Mouse (Mus musculus) monocyte, adult 2 months (primary cell): ENCODE results near the gene Stam2.

ENCODE experiments used
- DNase-seq, 2 experiments: peaks; one replicate each; pipeline ENCODE4 v3.0.0; 2022; ENCODE audit warnings: low spot score in 2 of 2, low read depth in 1 of 2

The Stam2 gene

GRCm38 (mm10) chr2:52742256-52743158, at the start of gene Stam2:
TSS of gene Stam2 (minus strand) at chr2:52742281.
- DNase-seq, result peak; percentile 79 to 91

- no peak for DNase-seq
These were observed 43.1 kb upstream of the Stam2 start for GRCm38 (mm10) chr2:52785106-52785721.

- no peak for DNase-seq
These were observed 37.9 kb upstream of the Stam2 start for GRCm38 (mm10) chr2:52779987-52780386.

- DNase-seq, result no peak
These were observed 37.3 kb upstream of the Stam2 start for GRCm38 (mm10) chr2:52779381-52779780.

GRCm38 (mm10) chr2:52777839-52778238, 35.8 kb upstream of the Stam2 start:
- DNase-seq, result no peak

GRCm38 (mm10) chr2:52774373-52774772, 32.3 kb upstream of the Stam2 start:
- no peak for DNase-seq

- no peak for DNase-seq
These were observed 30.8 kb upstream of the Stam2 start for GRCm38 (mm10) chr2:52772774-52773393.

- no peak for DNase-seq
These were observed 23.0 kb upstream of the Stam2 start for GRCm38 (mm10) chr2:52765130-52765529.

GRCm38 (mm10) chr2:52763891-52764290, 21.8 kb upstream of the Stam2 start:
- no peak for DNase-seq

- DNase-seq, result peak; percentile 32 to 66
These were observed 21.1 kb upstream of the Stam2 start for GRCm38 (mm10) chr2:52763040-52763736.

- DNase-seq, result no peak
These were observed 20.4 kb upstream of the Stam2 start for GRCm38 (mm10) chr2:52762529-52762928.

- DNase-seq, result peak in 1 of 2 experiments; percentile 29
These were observed 16.5 kb upstream of the Stam2 start for GRCm38 (mm10) chr2:52758627-52759026.

- DNase-seq, result no peak
These were observed 14.6 kb upstream of the Stam2 start for GRCm38 (mm10) chr2:52756691-52757090.

GRCm38 (mm10) chr2:52753573-52754317, 11.7 kb upstream of the Stam2 start:
- DNase-seq, result no peak

GRCm38 (mm10) chr2:52744099-52744498, 2.0 kb upstream of the Stam2 start:
- no peak for DNase-seq

GRCm38 (mm10) chr2:52741681-52742255, 313 bp downstream of the Stam2 start:
- no peak for DNase-seq

- DNase-seq, result no peak
These were observed 1.5 kb downstream of the Stam2 start for GRCm38 (mm10) chr2:52740596-52740995.

GRCm38 (mm10) chr2:52734504-52734903, 7.6 kb downstream of the Stam2 start:
- no peak for DNase-seq

GRCm38 (mm10) chr2:52733659-52734058, 8.4 kb downstream of the Stam2 start:
- no peak for DNase-seq

- no peak for DNase-seq
These were observed 9.5 kb downstream of the Stam2 start for GRCm38 (mm10) chr2:52732611-52733010.
